Comparison of ENCODE assay signal across 14 mouse cellular contexts in genomic region chr3:90583893-90584292, GRCm38 (mm10). TPM values are rescaled to one million over a fixed set of nuclear protein-coding genes. Genes with fewer than 3 reads are reported as not detected.
DNase-seq lines count a peak whose midpoint lies in the region; ATAC-seq and TF ChIP-seq lines count a peak whose summit lies in the region.
"Had no signal": no experiment of that assay in that cellular context is flagged by ENCODE, and none has a peak within 500 bp of the region (broad histone marks: within the 10 kb centered on the region; RNA-seq: fewer than 3 reads in every experiment).

No protein-coding gene starts in this region.

- no peak overlapping the region for H3K9ac ChIP-seq in embryonic facial prominence, embryonic 13.5 days
- no peak overlapping the region for H3K9ac ChIP-seq in midbrain, postnatal 0 days (replicated peaks; ENCODE audit: low read length, poor library complexity, severe bottlenecking)
- no peak overlapping the region for H3K9ac ChIP-seq in midbrain, embryonic 16.5 days (ENCODE audit: low read depth, low read length)
- no peak overlapping the region for H3K9ac ChIP-seq in forebrain, embryonic 16.5 days (replicated peaks; ENCODE audit: low read depth, low read length)
- H3K9ac ChIP-seq: limb, embryonic 13.5 days had no signal

- no peak for ATAC-seq in embryonic facial prominence, embryonic 13.5 days (ENCODE audit: insufficient number of reproducible peaks, insufficient read depth, low FRiP score, low TSS enrichment, low read depth)
- ATAC-seq in midbrain, postnatal 0 days (ENCODE audit: low FRiP score): no peak
- no peak for ATAC-seq in midbrain, embryonic 16.5 days
- ATAC-seq in forebrain, embryonic 16.5 days: no peak
- no peak for ATAC-seq in CD4-positive, CD25-positive, alpha-beta regulatory T cell, adult 4 months

- WGBS in embryonic facial prominence, embryonic 13.5 days: 51% methylated on average over 3 of the region's 3 CpGs
- WGBS in embryonic facial prominence, embryonic 10.5 days: 58% methylated on average over 3 of the region's 3 CpGs
- 43% methylated on average over 3 of the region's 3 CpGs for WGBS in midbrain, postnatal 0 days
- 42% methylated on average over 3 of the region's 3 CpGs for WGBS in midbrain, embryonic 16.5 days
- 51% methylated on average over 3 of the region's 3 CpGs for WGBS in forebrain, embryonic 16.5 days

- no peaks in the 10 kb centered on the region for H3K9me3 ChIP-seq in embryonic facial prominence, embryonic 13.5 days
- H3K9me3 ChIP-seq in embryonic facial prominence, embryonic 10.5 days: no peaks in the 10 kb centered on the region
- no peaks in the 10 kb centered on the region for H3K9me3 ChIP-seq in midbrain, postnatal 0 days (ENCODE audit: low read length)
- H3K9me3 ChIP-seq in midbrain, embryonic 16.5 days (replicated peaks; ENCODE audit: control insufficient read depth, low read length, poor library complexity, severe bottlenecking): no peaks in the 10 kb centered on the region
- no peaks in the 10 kb centered on the region for H3K9me3 ChIP-seq in forebrain, embryonic 16.5 days (ENCODE audit: control insufficient read depth, low read length)
- H3K9me3 ChIP-seq: limb, embryonic 13.5 days had no signal

- H3K36me3 ChIP-seq in embryonic facial prominence, embryonic 13.5 days: no peaks in the 10 kb centered on the region
- H3K36me3 ChIP-seq in embryonic facial prominence, embryonic 10.5 days (replicated peaks): no peaks in the 10 kb centered on the region
- H3K36me3 ChIP-seq in midbrain, postnatal 0 days (ENCODE audit: insufficient read depth, low read length): no peaks in the 10 kb centered on the region
- no peaks in the 10 kb centered on the region for H3K36me3 ChIP-seq in midbrain, embryonic 16.5 days (ENCODE audit: control insufficient read depth, insufficient read depth, low read length)
- no peaks in the 10 kb centered on the region for H3K36me3 ChIP-seq in forebrain, embryonic 16.5 days (ENCODE audit: control insufficient read depth, insufficient read depth)
- H3K36me3 ChIP-seq: limb, embryonic 13.5 days had no signal

- no peak overlapping the region for H3K4me3 ChIP-seq in embryonic facial prominence, embryonic 13.5 days
- H3K4me3 ChIP-seq in embryonic facial prominence, embryonic 10.5 days: no peak overlapping the region
- H3K4me3 ChIP-seq in midbrain, postnatal 0 days (ENCODE audit: low read depth, low read length): no peak overlapping the region
- no peak overlapping the region for H3K4me3 ChIP-seq in midbrain, embryonic 16.5 days (ENCODE audit: low read depth, low read length)
- H3K4me3 ChIP-seq in forebrain, embryonic 16.5 days (replicated peaks; ENCODE audit: low read length): no peak overlapping the region
- H3K4me3 ChIP-seq: limb, embryonic 13.5 days had no signal

- no peak for TF ChIP-seq CTCF in midbrain, postnatal 0 days (IDR thresholded peaks at IDR 0.05)

- peaks cover 37% of the 10 kb centered on the region; the same call in 1 of the 2 replicates for H3K4me1 ChIP-seq in embryonic facial prominence, embryonic 13.5 days
- peaks cover 2% of the 10 kb centered on the region; the same call in 1 of the 2 replicates for H3K4me1 ChIP-seq in embryonic facial prominence, embryonic 10.5 days
- H3K4me1 ChIP-seq in midbrain, postnatal 0 days (ENCODE audit: insufficient read depth, low read length): no peaks in the 10 kb centered on the region
- no peaks in the 10 kb centered on the region for H3K4me1 ChIP-seq in midbrain, embryonic 16.5 days (ENCODE audit: control insufficient read depth, insufficient read depth, low read length)
- no peaks in the 10 kb centered on the region for H3K4me1 ChIP-seq in forebrain, embryonic 16.5 days (replicated peaks; ENCODE audit: control insufficient read depth, insufficient read depth, low read length)

- no peak overlapping the region for H3K4me2 ChIP-seq in embryonic facial prominence, embryonic 13.5 days
- no peak overlapping the region for H3K4me2 ChIP-seq in midbrain, postnatal 0 days (ENCODE audit: low read depth, low read length, poor library complexity, severe bottlenecking)
- no peak overlapping the region for H3K4me2 ChIP-seq in midbrain, embryonic 16.5 days (ENCODE audit: low read length)
- no peak overlapping the region for H3K4me2 ChIP-seq in forebrain, embryonic 16.5 days (ENCODE audit: low read length)
- H3K4me2 ChIP-seq: limb, embryonic 13.5 days had no signal

- H3K27me3 ChIP-seq in embryonic facial prominence, embryonic 13.5 days: no peaks in the 10 kb centered on the region
- H3K27me3 ChIP-seq in embryonic facial prominence, embryonic 10.5 days (replicated peaks; ENCODE audit: low read depth, poor library complexity, severe bottlenecking): no peaks in the 10 kb centered on the region
- H3K27me3 ChIP-seq in midbrain, postnatal 0 days (ENCODE audit: insufficient read depth, low read length): no peaks in the 10 kb centered on the region
- no peaks in the 10 kb centered on the region for H3K27me3 ChIP-seq in midbrain, embryonic 16.5 days (ENCODE audit: control insufficient read depth, insufficient read depth, low read depth, low read length)
- no peaks in the 10 kb centered on the region for H3K27me3 ChIP-seq in forebrain, embryonic 16.5 days (replicated peaks; ENCODE audit: control insufficient read depth, insufficient read depth, low read length)
- H3K27me3 ChIP-seq: limb, embryonic 13.5 days had no signal

- DNase-seq in embryonic facial prominence, embryonic 10.5 days (ENCODE audit: low spot score): no peak
- DNase-seq in midbrain, postnatal 0 days (ENCODE audit: low spot score): peak; percentile 32
- DNase-seq in heart, postnatal 4 days: peak; percentile 47
- no peak for DNase-seq in cerebellum, adult 11 months
- DNase-seq: cerebellum, postnatal 25 days had no signal

- H3K27ac ChIP-seq in embryonic facial prominence, embryonic 13.5 days: 0 out of 2 replicates have a peak overlapping the region, but pooled peaks have one; percentile 3
- H3K27ac ChIP-seq in embryonic facial prominence, embryonic 10.5 days (replicated peaks): no peak overlapping the region
- H3K27ac ChIP-seq in midbrain, postnatal 0 days (ENCODE audit: low read depth, low read length): no peak overlapping the region
- H3K27ac ChIP-seq in midbrain, embryonic 16.5 days (ENCODE audit: low read length): no peak overlapping the region
- H3K27ac ChIP-seq in forebrain, embryonic 16.5 days (ENCODE audit: low read length): no peak overlapping the region
- H3K27ac ChIP-seq: limb, embryonic 13.5 days had no signal

RNA-seq across cellular contexts. Expression of gene S100a2, which starts 6.2 kb away (rescaled TPM):
- polyA plus RNA-seq in embryonic facial prominence, embryonic 13.5 days (2015; fragmentation: Nextera tagmentation; extraction: Ambion mirVana): not detected in 2 replicates
- polyA plus RNA-seq in embryonic facial prominence, embryonic 10.5 days (2016; fragmentation: Nextera tagmentation; extraction: Ambion mirVana): not detected in 2 replicates
- not detected in 2 replicates for total RNA-seq in midbrain, postnatal 0 days (2014; rRNA removed)
- polyA plus RNA-seq in midbrain, postnatal 0 days (2015; fragmentation: Nextera tagmentation; extraction: Ambion mirVana): not detected in 2 replicates
- not detected in 2 replicates for polyA plus RNA-seq in midbrain, embryonic 16.5 days (2015; fragmentation: Nextera tagmentation; extraction: Ambion mirVana)
- not detected for total RNA-seq in heart, postnatal 4 days (2021)
- polyA plus RNA-seq in forebrain, embryonic 16.5 days (2015; fragmentation: Nextera tagmentation; extraction: Ambion mirVana): not detected in 2 replicates
- polyA plus RNA-seq in CD4-positive, CD25-positive, alpha-beta regulatory T cell, adult 4 months (2017; shearing (Covaris generic)): not detected
- total RNA-seq: gastrocnemius, postnatal 36 days; monocyte, adult 5-6 weeks had no signal
- polyA plus RNA-seq: large intestine, adult 2 months; limb, embryonic 13.5 days; lung, embryonic 16.5 days had no signal

RNA-seq across cellular contexts. Expression of gene Gm42674, which starts 17.8 kb away (rescaled TPM):
- not detected in 2 replicates for polyA plus RNA-seq in embryonic facial prominence, embryonic 13.5 days (2015; fragmentation: Nextera tagmentation; extraction: Ambion mirVana)
- polyA plus RNA-seq in embryonic facial prominence, embryonic 10.5 days (2016; fragmentation: Nextera tagmentation; extraction: Ambion mirVana): not detected in 2 replicates
- total RNA-seq in midbrain, postnatal 0 days (2014; rRNA removed): 1.6 TPM in 1 of 2 replicates, not detected in the other
- not detected in 2 replicates for polyA plus RNA-seq in midbrain, postnatal 0 days (2015; fragmentation: Nextera tagmentation; extraction: Ambion mirVana)
- polyA plus RNA-seq in midbrain, embryonic 16.5 days (2015; fragmentation: Nextera tagmentation; extraction: Ambion mirVana): 0.65 TPM in 1 of 2 replicates, not detected in the other
- total RNA-seq in heart, postnatal 4 days (2021): not detected
- not detected in 2 replicates for polyA plus RNA-seq in forebrain, embryonic 16.5 days (2015; fragmentation: Nextera tagmentation; extraction: Ambion mirVana)
- polyA plus RNA-seq in CD4-positive, CD25-positive, alpha-beta regulatory T cell, adult 4 months (2017; shearing (Covaris generic)): not detected
- total RNA-seq: gastrocnemius, postnatal 36 days; monocyte, adult 5-6 weeks had no signal
- polyA plus RNA-seq: large intestine, adult 2 months; limb, embryonic 13.5 days; lung, embryonic 16.5 days had no signal

RNA-seq across cellular contexts. Expression of gene S100a4, which starts 19.7 kb away (rescaled TPM):
- polyA plus RNA-seq in embryonic facial prominence, embryonic 13.5 days (2015; fragmentation: Nextera tagmentation; extraction: Ambion mirVana): 18.8 and 19.2 TPM in 2 replicates
- polyA plus RNA-seq in embryonic facial prominence, embryonic 10.5 days (2016; fragmentation: Nextera tagmentation; extraction: Ambion mirVana): 1.1 TPM in 1 of 2 replicates, not detected in the other
- total RNA-seq in midbrain, postnatal 0 days (2014; rRNA removed): not detected in 2 replicates
- polyA plus RNA-seq in midbrain, postnatal 0 days (2015; fragmentation: Nextera tagmentation; extraction: Ambion mirVana): 2.4 and 2.5 TPM in 2 replicates
- 0.53 TPM in 1 of 2 replicates, not detected in the other for polyA plus RNA-seq in midbrain, embryonic 16.5 days (2015; fragmentation: Nextera tagmentation; extraction: Ambion mirVana)
- 1 to 10 TPM; 7.6 to 9.5 TPM for total RNA-seq in heart, postnatal 4 days (2021)
- polyA plus RNA-seq in forebrain, embryonic 16.5 days (2015; fragmentation: Nextera tagmentation; extraction: Ambion mirVana): 0.65 and 1.3 TPM in 2 replicates
- polyA plus RNA-seq in CD4-positive, CD25-positive, alpha-beta regulatory T cell, adult 4 months (2017; shearing (Covaris generic)): 100 to 1,000 TPM in 1 of 2 experiments, 10 to 100 TPM in 1; 74.9 to 104 TPM

RNA-seq across cellular contexts. Expression of gene S100a3, which starts 23.5 kb away (rescaled TPM):
- polyA plus RNA-seq in embryonic facial prominence, embryonic 13.5 days (2015; fragmentation: Nextera tagmentation; extraction: Ambion mirVana): 0.44 and 0.62 TPM in 2 replicates
- 0.44 TPM in 1 of 2 replicates, not detected in the other for polyA plus RNA-seq in embryonic facial prominence, embryonic 10.5 days (2016; fragmentation: Nextera tagmentation; extraction: Ambion mirVana)
- 0.19 and 3.5 TPM in 2 replicates for total RNA-seq in midbrain, postnatal 0 days (2014; rRNA removed)
- 0.81 and 0.90 TPM in 2 replicates for polyA plus RNA-seq in midbrain, postnatal 0 days (2015; fragmentation: Nextera tagmentation; extraction: Ambion mirVana)
- 0.16 TPM in 1 of 2 replicates, not detected in the other for polyA plus RNA-seq in midbrain, embryonic 16.5 days (2015; fragmentation: Nextera tagmentation; extraction: Ambion mirVana)
- not detected for total RNA-seq in heart, postnatal 4 days (2021)
- 0.07 TPM in 1 of 2 replicates, not detected in the other for polyA plus RNA-seq in forebrain, embryonic 16.5 days (2015; fragmentation: Nextera tagmentation; extraction: Ambion mirVana)
- 1 to 10 TPM; 2.1 to 2.5 TPM for polyA plus RNA-seq in CD4-positive, CD25-positive, alpha-beta regulatory T cell, adult 4 months (2017; shearing (Covaris generic))
- total RNA-seq: gastrocnemius, postnatal 36 days; monocyte, adult 5-6 weeks had no signal

RNA-seq across cellular contexts. Expression of gene S100a5, which starts 24.4 kb away (rescaled TPM):
- polyA plus RNA-seq in embryonic facial prominence, embryonic 13.5 days (2015; fragmentation: Nextera tagmentation; extraction: Ambion mirVana): not detected in 2 replicates
- polyA plus RNA-seq in embryonic facial prominence, embryonic 10.5 days (2016; fragmentation: Nextera tagmentation; extraction: Ambion mirVana): not detected in 2 replicates
- total RNA-seq in midbrain, postnatal 0 days (2014; rRNA removed): not detected in 2 replicates
- polyA plus RNA-seq in midbrain, postnatal 0 days (2015; fragmentation: Nextera tagmentation; extraction: Ambion mirVana): 0.43 TPM in 1 of 2 replicates, not detected in the other
- not detected in 2 replicates for polyA plus RNA-seq in midbrain, embryonic 16.5 days (2015; fragmentation: Nextera tagmentation; extraction: Ambion mirVana)
- not detected for total RNA-seq in heart, postnatal 4 days (2021)
- not detected in 2 replicates for polyA plus RNA-seq in forebrain, embryonic 16.5 days (2015; fragmentation: Nextera tagmentation; extraction: Ambion mirVana)
- polyA plus RNA-seq in CD4-positive, CD25-positive, alpha-beta regulatory T cell, adult 4 months (2017; shearing (Covaris generic)): not detected
- total RNA-seq: monocyte, adult 5-6 weeks had no signal
- polyA plus RNA-seq: large intestine, adult 2 months; limb, embryonic 13.5 days; lung, embryonic 16.5 days had no signal

Comparison
In these comparisons a context has a peak if more than half of its experiments do, and no peak if none do; other contexts are left out.
1. DNase-seq: peak in midbrain, postnatal 0 days (single experiment) and heart, postnatal 4 days (single experiment); none in embryonic facial prominence, embryonic 10.5 days (single experiment) and cerebellum, adult 11 months (single experiment).